Mouse (Mus musculus) frontal cortex, postnatal 36 days (tissue): ENCODE results near the gene Ribc2.
A peak's percentile ranks its signal among the peaks of the same experiment; 100 is the strongest.

Experiments
- DNase-seq, 2 experiments: peaks; one replicate each; pipeline ENCODE4 v3.0.0; 2022; ENCODE audit warnings: low spot score in 2 of 2

The Ribc2 gene

GRCm38 (mm10) chr15:85131275-85132192 lies at the start of gene Ribc2, which contains the start of gene Smc1b:
Gene Ribc2 (plus strand): TSS chr15:85132078.
Gene Smc1b (minus strand): TSS chr15:85131964.
- peak; percentile 70 to 79 for DNase-seq

GRCm38 (mm10) chr15:85085641-85086040 lies 46.2 kb upstream of the Ribc2 start:
- no peak for DNase-seq

GRCm38 (mm10) chr15:85132193-85132520 lies 279 bp downstream of the Ribc2 start:
- no peak for DNase-seq

GRCm38 (mm10) chr15:85135143-85135542 lies 3.3 kb downstream of the Ribc2 start:
- DNase-seq: no peak

GRCm38 (mm10) chr15:85141290-85141689 lies 9.4 kb downstream of the Ribc2 start:
- no peak for DNase-seq

GRCm38 (mm10) chr15:85142441-85142840 lies 10.6 kb downstream of the Ribc2 start:
- no peak for DNase-seq

GRCm38 (mm10) chr15:85143161-85143560 lies 11.3 kb downstream of the Ribc2 start:
- DNase-seq: no peak

GRCm38 (mm10) chr15:85143747-85144146 lies 11.9 kb downstream of the Ribc2 start:
- no peak for DNase-seq

GRCm38 (mm10) chr15:85144249-85144648 lies 12.4 kb downstream of the Ribc2 start:
- no peak for DNase-seq

- DNase-seq: peak; percentile 76 to 77
These were observed 19.6 kb downstream of the Ribc2 start for GRCm38 (mm10) chr15:85151433-85151918.

GRCm38 (mm10) chr15:85152577-85152976 lies 20.7 kb downstream of the Ribc2 start:
- DNase-seq: no peak

- DNase-seq: no peak
These were observed 22.2 kb downstream of the Ribc2 start for GRCm38 (mm10) chr15:85154091-85154490.

GRCm38 (mm10) chr15:85156198-85156597 lies 24.3 kb downstream of the Ribc2 start:
- DNase-seq: no peak

- DNase-seq: no peak
These were observed 29.5 kb downstream of the Ribc2 start for GRCm38 (mm10) chr15:85161416-85161815.

GRCm38 (mm10) chr15:85162693-85163663 lies 31.1 kb downstream of the Ribc2 start:
- DNase-seq: no peak

- DNase-seq: no peak
These were observed 34.6 kb downstream of the Ribc2 start for GRCm38 (mm10) chr15:85166433-85166933.

GRCm38 (mm10) chr15:85167086-85167679 lies 35.3 kb downstream of the Ribc2 start:
- no peak for DNase-seq

- DNase-seq: no peak
These were observed 40.2 kb downstream of the Ribc2 start for GRCm38 (mm10) chr15:85172054-85172453.

GRCm38 (mm10) chr15:85173425-85173824 lies 41.5 kb downstream of the Ribc2 start:
- no peak for DNase-seq

- DNase-seq: no peak
These were observed 42.2 kb downstream of the Ribc2 start for GRCm38 (mm10) chr15:85174060-85174459.

GRCm38 (mm10) chr15:85177576-85177975 lies 45.7 kb downstream of the Ribc2 start:
- no peak for DNase-seq

GRCm38 (mm10) chr15:85178172-85178571 lies 46.3 kb downstream of the Ribc2 start:
- DNase-seq: no peak
